Mouse (Mus musculus): ENCODE measurements around the gene Capza1.

DNA sequence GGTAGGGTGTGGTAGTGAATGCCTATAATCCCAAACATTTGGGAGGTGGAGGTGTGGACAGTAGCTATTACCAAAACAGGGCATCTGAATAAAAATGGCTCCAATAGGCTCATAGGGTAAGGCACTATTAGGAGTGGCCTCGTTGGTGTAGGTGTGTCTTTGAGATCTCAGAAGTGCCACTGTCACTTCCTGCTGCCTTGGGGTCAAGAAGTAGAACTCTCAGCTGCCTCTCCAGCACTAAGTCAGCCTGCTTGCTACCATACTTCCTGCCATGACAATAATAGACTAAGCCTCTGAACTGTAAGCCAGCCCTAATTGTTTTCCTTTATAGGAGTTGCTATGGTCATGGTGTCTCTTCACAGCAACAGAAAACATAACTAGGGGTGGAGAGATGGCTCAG, 8.2 kb downstream of the Capza1 start:
- TF ChIP-seq CTCF (IDR thresholded peaks at IDR 0.05; ENCODE audit: low read depth) (no peak), EP300 (optimal IDR thresholded peaks at IDR 0.05) (no peak)
